Mouse (Mus musculus) lung, adult 2 months (tissue): ENCODE results near the gene Hs6st3.

Experiments
- CTCF ChIP-seq: fragments of 200-500 bp; IDR thresholded peaks from 2 replicates; pipeline ENCODE4 v1.5.1; 2011; ENCODE audit warnings: mild to moderate bottlenecking, low read length, control low read depth; ENCODE audit not compliant: insufficient read depth
- POLR2A ChIP-seq: fragments of 200-500 bp; IDR thresholded peaks from 2 replicates; pipeline ENCODE4 v1.6.1; 2011; ENCODE audit warnings: low read depth, mild to moderate bottlenecking, control low read depth, low read length, borderline replicate concordance; ENCODE audit errors: extremely low read depth

DNA sequence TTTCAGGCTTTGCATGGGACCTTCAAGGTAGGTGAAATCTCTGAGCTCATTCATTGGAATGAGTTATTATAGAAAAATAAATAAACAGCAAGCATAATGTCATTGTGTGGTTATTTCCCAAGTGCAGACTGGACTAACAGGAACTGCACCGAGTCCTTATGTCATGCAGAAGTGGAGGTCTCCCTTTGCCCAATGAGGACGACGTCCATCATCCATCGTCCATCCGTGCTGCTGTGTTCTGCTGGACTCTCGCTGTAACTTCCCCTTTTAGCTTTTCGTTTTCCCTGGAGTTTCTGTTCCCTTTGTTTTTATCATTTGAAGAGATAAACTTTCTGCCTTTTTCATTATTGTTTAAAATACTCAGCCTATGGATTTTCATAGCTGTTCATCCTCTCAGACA lies 711.2 kb downstream of the Hs6st3 start:
- no peak for TF ChIP-seq CTCF
- TF ChIP-seq POLR2A = no peak
